Mouse (Mus musculus) MEL (cell line): ENCODE measurements around the gene Scamp2.

Experiments
- CTCF ChIP-seq, 3 experiments: IDR thresholded peaks in 2 of 3; conservative IDR thresholded peaks in 1 of 3; 2 replicates each; pipeline ENCODE4 v1.5.1; 2011 to 2012; ENCODE audit warnings: low read length in 3 of 3, low read depth in 2 of 3, mild to moderate bottlenecking in 2 of 3, improper control_type of control experiment in 1 of 3, inconsistent platforms in 1 of 3, mixed read lengths in 1 of 3, moderate library complexity in 1 of 3; ENCODE audit not compliant: control insufficient read depth in 1 of 3, insufficient read depth in 1 of 3, poor library complexity in 1 of 3, severe bottlenecking in 1 of 3
- EP300 ChIP-seq, 2 experiments: IDR thresholded peaks; 2 replicates each; pipeline ENCODE4 v1.6.1; 2011; ENCODE audit warnings: improper control_type of control experiment in 2 of 2, low read length in 2 of 2, low read depth in 1 of 2, mild to moderate bottlenecking in 1 of 2
- GABPA ChIP-seq: IDR thresholded peaks from 2 replicates; pipeline ENCODE4 v1.6.1; 2012; ENCODE audit warnings: low read depth, mild to moderate bottlenecking, inconsistent platforms, low read length, improper control_type of control experiment, moderate library complexity
- JUND ChIP-seq: IDR thresholded peaks from 2 replicates; pipeline ENCODE4 v1.6.1; 2011; ENCODE audit warnings: low read depth, mild to moderate bottlenecking, improper control_type of control experiment, low read length
- MAX ChIP-seq: IDR thresholded peaks from 2 replicates; pipeline ENCODE4 v1.6.1; 2011; ENCODE audit warnings: low read length, improper control_type of control experiment
- MEF2A ChIP-seq: IDR thresholded peaks from 2 replicates; pipeline ENCODE4 v1.6.1; 2014; ENCODE audit warnings: low read depth, mild to moderate bottlenecking, inconsistent platforms, low read length, improper control_type of control experiment; ENCODE audit not compliant: poor library complexity, insufficient replicate concordance, severe bottlenecking; ENCODE audit errors: extremely low read depth
- POLR2A ChIP-seq, 2 experiments: IDR thresholded peaks; 2 replicates each; pipeline ENCODE4 v1.6.1; 2011 to 2012; ENCODE audit warnings: low read length in 2 of 2, mild to moderate bottlenecking in 2 of 2, control low read depth in 1 of 2, improper control_type of control experiment in 1 of 2, low read depth in 1 of 2, moderate library complexity in 1 of 2; ENCODE audit not compliant: control insufficient read depth in 1 of 2, insufficient read depth in 1 of 2, poor library complexity in 1 of 2
- SIN3A ChIP-seq: IDR thresholded peaks from 2 replicates; pipeline ENCODE4 v1.6.1; 2012; ENCODE audit warnings: low read length, improper control_type of control experiment, inconsistent platforms
- SMC3 ChIP-seq: IDR thresholded peaks from 2 replicates; pipeline ENCODE4 v1.6.1; 2011; ENCODE audit warnings: low read depth, low read length, improper control_type of control experiment
- USF1 ChIP-seq: IDR thresholded peaks from 2 replicates; pipeline ENCODE4 v1.6.1; 2014; ENCODE audit warnings: low read depth, mild to moderate bottlenecking, inconsistent platforms, low read length, improper control_type of control experiment, moderate library complexity
- USF2 ChIP-seq, 2 experiments: IDR thresholded peaks; 2 replicates each; pipeline ENCODE4 v1.6.1; 2011 to 2012; ENCODE audit warnings: improper control_type of control experiment in 2 of 2, low read length in 2 of 2, borderline replicate concordance in 1 of 2, inconsistent platforms in 1 of 2, low read depth in 1 of 2, mild to moderate bottlenecking in 1 of 2; ENCODE audit not compliant: insufficient read depth in 1 of 2
- ZKSCAN1 ChIP-seq: IDR thresholded peaks from 2 replicates; pipeline ENCODE4 v1.6.1; 2012; ENCODE audit warnings: low read depth, mild to moderate bottlenecking, inconsistent platforms, low read length, improper control_type of control experiment, moderate library complexity
- ZNF384 ChIP-seq: IDR thresholded peaks from 2 replicates; pipeline ENCODE4 v1.6.1; 2012; ENCODE audit warnings: low read depth, mild to moderate bottlenecking, inconsistent platforms, low read length, improper control_type of control experiment

GRCm38 (mm10) chr9:57552139-57552887 is 8.4 kb upstream of the Scamp2 start, which contains the start of gene Mpi:
- TF ChIP-seq USF1 = no peak
- no peak for TF ChIP-seq MEF2A
- peak; percentile 56 to 85; a peak in 3 of 4 replicates for TF ChIP-seq POLR2A (IDR thresholded peaks at IDR 0.05; ENCODE audit: control insufficient read depth in 1 of 2, insufficient read depth in 1 of 2, low read depth in 1 of 2, low read length in 2 of 2, poor library complexity in 1 of 2)
- no peak for TF ChIP-seq USF2 (IDR thresholded peaks at IDR 0.05; ENCODE audit: borderline replicate concordance in 1 of 2, insufficient read depth in 1 of 2, low read depth in 1 of 2, low read length in 2 of 2)
- no peak for TF ChIP-seq CTCF (IDR thresholded peaks at IDR 0.05 in 2 of 3, conservative IDR thresholded peaks at IDR 0.05 in 1 of 3; ENCODE audit: control insufficient read depth in 1 of 3, insufficient read depth in 1 of 3, low read depth in 2 of 3, low read length in 3 of 3, poor library complexity in 1 of 3, severe bottlenecking in 1 of 3)
- TF ChIP-seq ZNF384 = 0 out of 2 replicates have a peak, but pooled peaks have one; percentile 5
- TF ChIP-seq JUND = no peak
- TF ChIP-seq SIN3A = peak; percentile 84; the same call in 1 of the 2 replicates
- no peak for TF ChIP-seq ZKSCAN1
- TF ChIP-seq GABPA = no peak
- no peak for TF ChIP-seq SMC3
- no peak for TF ChIP-seq MAX
- TF ChIP-seq EP300 (IDR thresholded peaks at IDR 0.05; ENCODE audit: low read depth in 1 of 2, low read length in 2 of 2) = 0 out of 4 replicates have a peak, but pooled peaks of 1 of the 2 experiments have one; percentile 7
